Mouse (Mus musculus): ENCODE data around the gene Vars. TPM values are rescaled to one million over a fixed set of nuclear protein-coding genes. Genes with fewer than 3 reads are reported as not detected.
"Not testable (repeated sequence)": the region's sequence is repeated elsewhere in the genome, so short reads cannot be mapped to it uniquely, and the experiment has no call there.

The Vars gene
- polyA plus RNA-seq, 1 experiment from 2014 or later: 51.1 TPM

GRCm38 (mm10) chr17:34957291-34957690 lies 43.5 kb upstream of the Vars start:
- not testable (repeated sequence) for H3K4me2 ChIP-seq (ENCODE audit: low read length); H3K27ac ChIP-seq (replicated peaks; ENCODE audit: low read depth, low read length); H3K36me3 ChIP-seq (ENCODE audit: control insufficient read depth, insufficient read depth, low read length); H3K9me3 ChIP-seq (ENCODE audit: control insufficient read depth, low read length); H3K9ac ChIP-seq (replicated peaks; ENCODE audit: low read length); DNase-seq; H3K4me3 ChIP-seq (replicated peaks; ENCODE audit: low read depth, low read length); ATAC-seq (ENCODE audit: low FRiP score, low TSS enrichment); H3K4me1 ChIP-seq (ENCODE audit: control insufficient read depth, insufficient read depth, low read length)
- WGBS: 18% methylated on average over 33 of the region's 40 CpGs
- H3K27me3 ChIP-seq (ENCODE audit: control insufficient read depth, insufficient read depth, low read length): 0 out of 2 replicates have a peak, but pooled peaks cover 13% of the 10 kb centered on the region

DNA sequence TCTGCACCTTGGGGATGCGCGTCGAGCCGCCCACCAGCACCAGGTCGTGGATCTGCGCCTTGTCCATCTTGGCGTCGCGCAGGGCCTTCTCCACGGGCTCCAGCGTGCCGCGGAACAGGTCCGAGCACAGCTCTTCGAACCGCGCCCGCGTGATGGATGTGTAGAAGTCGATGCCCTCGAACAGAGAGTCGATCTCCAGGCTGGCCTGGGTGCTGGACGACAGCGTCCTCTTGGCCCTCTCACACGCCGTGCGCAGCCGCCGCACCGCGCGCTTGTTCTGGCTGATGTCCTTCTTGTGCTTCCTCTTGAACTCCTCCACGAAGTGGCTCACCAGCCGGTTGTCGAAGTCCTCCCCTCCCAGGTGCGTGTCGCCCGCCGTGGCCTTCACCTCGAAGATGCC lies 42.8 kb upstream of the Vars start:
- WGBS: 32% methylated on average over 28 of the region's 40 CpGs
- H3K4me3 ChIP-seq (replicated peaks; ENCODE audit: low read depth, low read length); H3K4me2 ChIP-seq (ENCODE audit: low read length); H3K9ac ChIP-seq (replicated peaks; ENCODE audit: low read length); H3K9me3 ChIP-seq (ENCODE audit: control insufficient read depth, low read length); ATAC-seq (ENCODE audit: low FRiP score, low TSS enrichment); DNase-seq; H3K27ac ChIP-seq (replicated peaks; ENCODE audit: low read depth, low read length); H3K36me3 ChIP-seq (ENCODE audit: control insufficient read depth, insufficient read depth, low read length); H3K4me1 ChIP-seq (ENCODE audit: control insufficient read depth, insufficient read depth, low read length): not testable (repeated sequence)
- 0 out of 2 replicates have a peak, but pooled peaks cover 13% of the 10 kb centered on the region for H3K27me3 ChIP-seq (ENCODE audit: control insufficient read depth, insufficient read depth, low read length)

DNA sequence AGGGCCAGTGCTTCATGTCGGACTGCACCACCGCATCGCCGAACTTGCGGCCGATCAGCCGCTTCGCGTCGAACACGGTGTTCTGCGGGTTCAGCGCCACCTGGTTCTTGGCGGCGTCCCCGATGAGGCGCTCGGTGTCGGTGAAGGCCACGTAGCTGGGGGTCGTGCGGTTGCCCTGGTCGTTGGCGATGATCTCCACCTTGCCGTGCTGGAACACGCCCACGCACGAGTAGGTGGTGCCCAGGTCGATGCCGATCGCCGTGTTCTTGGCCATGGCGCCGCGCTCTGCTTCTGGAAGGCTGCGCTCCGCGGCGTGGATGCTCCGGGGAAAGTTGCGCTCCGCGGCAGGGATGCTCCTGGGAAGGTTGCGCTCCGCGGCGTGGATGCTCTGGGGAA lies 42.1 kb upstream of the Vars start:
- H3K27me3 ChIP-seq (ENCODE audit: control insufficient read depth, insufficient read depth, low read length): 0 out of 2 replicates have a peak, but pooled peaks cover 13% of the 10 kb centered on the region
- peak; percentile 61 for ATAC-seq (ENCODE audit: low FRiP score, low TSS enrichment)
- not testable (repeated sequence) for H3K36me3 ChIP-seq (ENCODE audit: control insufficient read depth, insufficient read depth, low read length); H3K9ac ChIP-seq (replicated peaks; ENCODE audit: low read length); DNase-seq; H3K27ac ChIP-seq (replicated peaks; ENCODE audit: low read depth, low read length); H3K9me3 ChIP-seq (ENCODE audit: control insufficient read depth, low read length); H3K4me1 ChIP-seq (ENCODE audit: control insufficient read depth, insufficient read depth, low read length)
- H3K4me2 ChIP-seq (ENCODE audit: low read length): peak overlapping the region; percentile 70
- H3K4me3 ChIP-seq (replicated peaks; ENCODE audit: low read depth, low read length): peak overlapping the region; percentile 37
- 0% methylated on average over 21 of the region's 47 CpGs for WGBS

DNA sequence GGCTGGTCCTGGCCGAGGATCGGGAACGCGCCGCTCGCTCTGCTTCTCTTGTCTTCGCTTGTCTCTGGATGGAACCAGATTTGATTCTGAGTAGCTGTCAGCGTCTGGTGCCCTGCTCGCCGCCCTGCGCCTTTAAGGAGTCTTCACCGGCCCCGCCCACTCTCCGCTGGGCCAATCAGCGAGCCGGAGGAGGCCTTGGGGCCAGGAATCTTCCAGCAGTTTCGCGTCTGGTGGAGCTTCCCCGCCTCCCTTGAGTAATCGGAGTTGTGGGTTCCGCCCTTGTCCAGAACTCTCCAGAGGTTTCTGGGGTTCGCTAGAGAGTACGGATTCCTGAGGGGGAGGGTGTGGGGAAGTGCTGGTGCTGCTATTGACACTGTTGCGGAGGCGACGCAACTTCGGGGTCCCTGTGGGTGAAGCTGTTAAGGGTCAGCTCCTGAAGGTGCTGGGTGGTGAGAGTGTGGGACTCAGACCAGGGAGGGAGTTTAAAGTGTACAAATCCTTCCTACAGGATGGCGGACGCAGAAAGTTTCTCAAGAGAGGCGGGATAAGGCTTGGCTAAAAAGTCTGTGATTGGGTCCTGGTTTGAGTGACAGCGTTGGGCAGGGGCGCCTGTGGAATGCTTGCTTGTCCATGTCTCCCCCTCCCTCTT lies 41.5 kb upstream of the Vars start, which contains the start of gene Hspa1b:
Gene Hspa1b (minus strand): TSS at position 109 of the 649 bp plus-strand sequence.
- not testable (repeated sequence) for H3K36me3 ChIP-seq (ENCODE audit: control insufficient read depth, insufficient read depth, low read length); H3K9me3 ChIP-seq (ENCODE audit: control insufficient read depth, low read length); H3K9ac ChIP-seq (replicated peaks; ENCODE audit: low read length); H3K4me1 ChIP-seq (ENCODE audit: control insufficient read depth, insufficient read depth, low read length)
- under 1% methylated on average over 29 of the region's 32 CpGs for WGBS
- Histone ChIP-seq H3K4me3 (replicated peaks; ENCODE audit: low read depth, low read length) (peak within 1 kb of the TSS; percentile 37), H3K27ac (replicated peaks; ENCODE audit: low read depth, low read length) (peak within 1 kb of the TSS; percentile 37; the same call in 1 of the 2 replicates), H3K4me2 (ENCODE audit: low read length) (peak within 1 kb of the TSS; percentile 70), H3K27me3 (ENCODE audit: control insufficient read depth, insufficient read depth, low read length) (0 out of 2 replicates have a peak, but pooled peaks cover 13% of the 10 kb centered on the region)
- DNase-seq (peak; percentile 77), ATAC-seq (ENCODE audit: low FRiP score, low TSS enrichment) (peak; percentile 90)

GRCm38 (mm10) chr17:34959881-34960515 lies 40.8 kb upstream of the Vars start:
- no peak for ATAC-seq (ENCODE audit: low FRiP score, low TSS enrichment)
- Histone ChIP-seq H3K9me3 (ENCODE audit: control insufficient read depth, low read length) (no peaks in the 10 kb centered on the region), H3K27me3 (ENCODE audit: control insufficient read depth, insufficient read depth, low read length) (0 out of 2 replicates have a peak, but pooled peaks cover 10% of the 10 kb centered on the region), H3K36me3 (ENCODE audit: control insufficient read depth, insufficient read depth, low read length) (no peaks in the 10 kb centered on the region), H3K4me1 (ENCODE audit: control insufficient read depth, insufficient read depth, low read length) (0 out of 2 replicates have a peak, but pooled peaks cover 5% of the 10 kb centered on the region), H3K4me3 (replicated peaks; ENCODE audit: low read depth, low read length) (peak overlapping the region; percentile 37), H3K4me2 (ENCODE audit: low read length) (peak overlapping the region; percentile 70), H3K27ac (replicated peaks; ENCODE audit: low read depth, low read length) (no peak overlapping the region), H3K9ac (replicated peaks; ENCODE audit: low read length) (no peak overlapping the region)
- peak; percentile 6 for DNase-seq
- WGBS: 10% methylated on average over 12 of the region's 12 CpGs

DNA sequence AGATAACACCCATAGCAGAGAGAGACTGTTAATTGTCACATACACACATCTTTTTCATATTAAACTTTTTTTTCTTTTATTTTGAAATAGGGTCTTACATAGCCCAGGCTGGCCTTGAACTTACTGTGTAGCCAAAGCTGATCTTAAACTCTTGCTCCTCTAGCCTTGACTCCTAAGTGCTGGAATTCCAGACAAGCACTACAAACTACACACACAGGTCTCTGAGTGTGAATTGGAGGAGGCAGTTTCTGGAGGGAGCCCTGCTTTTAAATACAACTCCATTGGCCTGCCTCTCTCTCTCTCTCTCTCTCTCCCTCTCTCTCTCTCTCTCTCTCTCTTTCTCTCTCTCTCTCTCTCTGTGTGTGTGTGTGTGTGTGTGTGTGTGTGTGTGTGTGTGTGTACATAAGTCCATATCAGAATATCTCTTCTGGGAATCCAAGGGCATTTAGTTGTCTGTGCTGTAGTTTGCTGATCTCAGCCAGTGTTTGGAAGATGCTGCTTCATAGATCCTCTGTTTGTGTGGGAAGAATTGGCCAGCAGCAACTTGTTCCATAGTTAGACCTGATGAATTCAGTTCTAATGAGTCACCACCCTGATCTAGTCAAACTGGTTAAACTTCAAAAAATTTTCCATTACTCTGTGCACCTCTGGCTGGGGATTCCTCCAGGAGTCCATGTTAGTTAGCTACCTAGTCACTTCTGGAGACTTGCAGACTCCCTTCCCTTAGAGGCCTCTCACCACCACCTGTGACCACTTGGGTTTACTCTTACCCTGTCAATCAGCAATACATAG lies 39.9 kb upstream of the Vars start:
- Histone ChIP-seq H3K36me3 (ENCODE audit: control insufficient read depth, insufficient read depth, low read length) (no peaks in the 10 kb centered on the region), H3K4me3 (replicated peaks; ENCODE audit: low read depth, low read length) (no peak overlapping the region), H3K27ac (replicated peaks; ENCODE audit: low read depth, low read length) (no peak overlapping the region), H3K27me3 (ENCODE audit: control insufficient read depth, insufficient read depth, low read length) (0 out of 2 replicates have a peak, but pooled peaks cover 3% of the 10 kb centered on the region), H3K9ac (replicated peaks; ENCODE audit: low read length) (no peak overlapping the region), H3K4me1 (ENCODE audit: control insufficient read depth, insufficient read depth, low read length) (0 out of 2 replicates have a peak, but pooled peaks cover 5% of the 10 kb centered on the region), H3K4me2 (ENCODE audit: low read length) (no peak overlapping the region), H3K9me3 (ENCODE audit: control insufficient read depth, low read length) (no peaks in the 10 kb centered on the region)
- ATAC-seq (ENCODE audit: low FRiP score, low TSS enrichment): no peak
- no peak for DNase-seq

DNA sequence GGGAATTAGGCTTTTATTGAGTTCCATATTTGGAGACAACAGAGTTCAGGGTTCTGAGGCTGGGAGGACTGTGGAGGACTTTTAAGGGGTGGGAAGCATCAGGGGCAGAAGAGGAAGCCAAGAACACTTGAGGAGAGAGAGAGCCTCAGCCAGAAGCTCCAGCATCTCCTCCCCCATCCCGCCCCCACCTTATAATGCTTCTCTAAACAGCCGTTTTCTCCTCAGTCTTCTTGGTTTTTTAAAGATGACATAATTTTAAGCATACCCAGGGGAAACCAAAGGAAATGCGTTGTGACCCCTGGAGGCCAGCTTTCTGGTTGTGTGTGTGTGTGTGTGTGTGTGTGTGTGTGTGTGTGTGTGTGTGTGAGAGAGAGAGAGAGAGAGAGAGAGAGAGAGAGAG lies 38.7 kb upstream of the Vars start:
- ATAC-seq (ENCODE audit: low FRiP score, low TSS enrichment) (no peak), DNase-seq (no peak)
- H3K4me1 ChIP-seq (ENCODE audit: control insufficient read depth, insufficient read depth, low read length): 0 out of 2 replicates have a peak, but pooled peaks cover 5% of the 10 kb centered on the region
- WGBS: 38% methylated on average over 3 of the region's 3 CpGs
- no peaks in the 10 kb centered on the region for H3K36me3 ChIP-seq (ENCODE audit: control insufficient read depth, insufficient read depth, low read length)
- no peaks in the 10 kb centered on the region for H3K9me3 ChIP-seq (ENCODE audit: control insufficient read depth, low read length)
- H3K27ac ChIP-seq (replicated peaks; ENCODE audit: low read depth, low read length): no peak overlapping the region
- no peak overlapping the region for H3K9ac ChIP-seq (replicated peaks; ENCODE audit: low read length)
- no peak overlapping the region for H3K4me2 ChIP-seq (ENCODE audit: low read length)
- H3K27me3 ChIP-seq (ENCODE audit: control insufficient read depth, insufficient read depth, low read length): no peaks in the 10 kb centered on the region
- H3K4me3 ChIP-seq (replicated peaks; ENCODE audit: low read depth, low read length): no peak overlapping the region

- no peak for ATAC-seq (ENCODE audit: low FRiP score, low TSS enrichment)
- WGBS: 50% methylated on average over 1 of the region's 1 CpGs
- DNase-seq: no peak
- Histone ChIP-seq H3K4me3 (replicated peaks; ENCODE audit: low read depth, low read length) (no peak overlapping the region), H3K36me3 (ENCODE audit: control insufficient read depth, insufficient read depth, low read length) (no peaks in the 10 kb centered on the region), H3K4me1 (ENCODE audit: control insufficient read depth, insufficient read depth, low read length) (0 out of 2 replicates have a peak, but pooled peaks cover 5% of the 10 kb centered on the region), H3K27ac (replicated peaks; ENCODE audit: low read depth, low read length) (no peak overlapping the region), H3K9me3 (ENCODE audit: control insufficient read depth, low read length) (no peaks in the 10 kb centered on the region), H3K27me3 (ENCODE audit: control insufficient read depth, insufficient read depth, low read length) (no peaks in the 10 kb centered on the region; the same call in 1 of the 2 replicates), H3K9ac (replicated peaks; ENCODE audit: low read length) (no peak overlapping the region), H3K4me2 (ENCODE audit: low read length) (no peak overlapping the region)
Measured at GRCm38 (mm10) chr17:34962841-34963240, 37.9 kb upstream of the Vars start.
